In genomic region chr13:29395694-29396093, GRCm38 (mm10) we compare ENCODE assay signal across 25 mouse cellular contexts.
"Had no signal": no experiment of that assay in that cellular context is flagged by ENCODE, and none has a peak within 500 bp of the region (broad histone marks: within the 10 kb centered on the region; RNA-seq: fewer than 3 reads in every experiment).

No protein-coding gene starts in this region.

- DNase-seq: gastrocnemius, adult 2 months; gastrocnemius, postnatal 10 days; gastrocnemius, postnatal 25 days; heart, adult 18-20 months; heart, postnatal 14 days; heart, postnatal 36 days; kidney, adult 11 months; kidney, adult 2 months; kidney, adult 9 months; kidney, postnatal 14 days; kidney, postnatal 36 days; layer of hippocampus, adult 9-11 months; layer of hippocampus, postnatal 36 days; left cerebral cortex, postnatal 4 days; lung, adult 18-20 months had no signal

- H3K4me2 ChIP-seq: heart, embryonic 11.5 days; heart, embryonic 13.5 days; heart, embryonic 15.5 days; hindbrain, embryonic 13.5 days; kidney, embryonic 15.5 days; limb, embryonic 15.5 days; liver, embryonic 12.5 days had no signal

- H3K9me3 ChIP-seq: heart, embryonic 13.5 days; heart, embryonic 15.5 days; kidney, embryonic 15.5 days; limb, embryonic 15.5 days; liver, embryonic 12.5 days had no signal

- H3K4me3 ChIP-seq: gastrocnemius, adult 2 months; heart, embryonic 13.5 days; heart, embryonic 15.5 days; hindbrain, embryonic 13.5 days; kidney, embryonic 15.5 days; limb, embryonic 15.5 days; liver, embryonic 12.5 days had no signal

- H3K27ac ChIP-seq: gastrocnemius, adult 2 months; heart, embryonic 13.5 days; heart, embryonic 15.5 days; hindbrain, embryonic 13.5 days; kidney, embryonic 15.5 days; kidney, postnatal 0 days; limb, embryonic 15.5 days; liver, embryonic 12.5 days; liver, embryonic 14.5 days had no signal

- H3K4me1 ChIP-seq: heart, embryonic 13.5 days; kidney, embryonic 15.5 days; liver, embryonic 12.5 days had no signal

- H3K9ac ChIP-seq: heart, embryonic 13.5 days; heart, embryonic 15.5 days; hindbrain, embryonic 13.5 days; kidney, embryonic 15.5 days; limb, embryonic 15.5 days; liver, embryonic 12.5 days; liver, embryonic 14.5 days had no signal

- H3K27me3 ChIP-seq: heart, embryonic 13.5 days; heart, embryonic 15.5 days; hindbrain, embryonic 13.5 days; kidney, embryonic 15.5 days; limb, embryonic 15.5 days; liver, embryonic 12.5 days had no signal

- H3K36me3 ChIP-seq: heart, embryonic 13.5 days; heart, embryonic 15.5 days; hindbrain, embryonic 13.5 days; kidney, embryonic 15.5 days; limb, embryonic 15.5 days; liver, embryonic 12.5 days had no signal

- ATAC-seq: intestine, embryonic 16.5 days; liver, embryonic 12.5 days had no signal
